Mouse (Mus musculus): Measurements from ENCODE around the gene Galnt17. TPM values are rescaled to one million over a fixed set of nuclear protein-coding genes. Genes with fewer than 3 reads are reported as not detected.

The Galnt17 gene
- polyA plus RNA-seq, 1 experiment from 2014 or later = 1.2 TPM

GRCm38 (mm10) chr5:131096824-131097223 is 211.5 kb downstream of the Galnt17 start:
- H3K27me3 ChIP-seq (ENCODE audit: low read depth, poor library complexity, severe bottlenecking) = no peaks in the 10 kb centered on the region

GRCm38 (mm10) chr5:131095635-131096034 is 212.7 kb downstream of the Galnt17 start:
- Histone ChIP-seq H3K36me3 (no peaks in the 10 kb centered on the region), H3K9me3 (replicated peaks) (peaks cover 10% of the 10 kb centered on the region; the same call in 1 of the 2 replicates), H3K27me3 (ENCODE audit: low read depth, poor library complexity, severe bottlenecking) (no peaks in the 10 kb centered on the region), H3K4me1 (no peaks in the 10 kb centered on the region), H3K27ac (replicated peaks) (no peak overlapping the region), H3K4me3 (no peak overlapping the region)
- 86% methylated on average over 1 of the region's 1 CpGs for WGBS
- DNase-seq (ENCODE audit: low spot score) = no peak

More at GRCm38 (mm10) chr5:131096824-131097223, 211.5 kb downstream of the Galnt17 start:
- DNase-seq (ENCODE audit: low spot score) = no peak
- no peaks in the 10 kb centered on the region for H3K36me3 ChIP-seq
- 89% methylated on average over 4 of the region's 4 CpGs for WGBS
- no peak overlapping the region for H3K4me3 ChIP-seq
- H3K27ac ChIP-seq (replicated peaks) = no peak overlapping the region
- H3K4me1 ChIP-seq = no peaks in the 10 kb centered on the region
- H3K9me3 ChIP-seq (replicated peaks) = peaks cover 10% of the 10 kb centered on the region; the same call in 1 of the 2 replicates

- no peaks in the 10 kb centered on the region for H3K36me3 ChIP-seq
- H3K9me3 ChIP-seq (replicated peaks) = peaks cover 10% of the 10 kb centered on the region; the same call in 1 of the 2 replicates
- H3K27me3 ChIP-seq (ENCODE audit: low read depth, poor library complexity, severe bottlenecking) = no peaks in the 10 kb centered on the region
- DNase-seq (ENCODE audit: low spot score) = no peak
- no peaks in the 10 kb centered on the region for H3K4me1 ChIP-seq
- H3K27ac ChIP-seq (replicated peaks) = no peak overlapping the region
- H3K4me3 ChIP-seq = no peak overlapping the region
- 67% methylated on average over 1 of the region's 1 CpGs for WGBS
Observed at GRCm38 (mm10) chr5:131094771-131095170, 213.5 kb downstream of the Galnt17 start.

GRCm38 (mm10) chr5:131094138-131094537 is 214.2 kb downstream of the Galnt17 start:
- no peak overlapping the region for H3K4me3 ChIP-seq
- 86% methylated on average over 6 of the region's 6 CpGs for WGBS
- no peak for DNase-seq (ENCODE audit: low spot score)

GRCm38 (mm10) chr5:131089876-131090275 is 218.4 kb downstream of the Galnt17 start:
- Histone ChIP-seq H3K9me3 (replicated peaks) (no peaks in the 10 kb centered on the region), H3K27me3 (ENCODE audit: low read depth, poor library complexity, severe bottlenecking) (no peaks in the 10 kb centered on the region), H3K4me3 (no peak overlapping the region), H3K36me3 (no peaks in the 10 kb centered on the region), H3K4me1 (no peaks in the 10 kb centered on the region), H3K27ac (replicated peaks) (no peak overlapping the region)
- 84% methylated on average over 8 of the region's 8 CpGs for WGBS
- DNase-seq (ENCODE audit: low spot score) = no peak

More at GRCm38 (mm10) chr5:131094138-131094537, 214.2 kb downstream of the Galnt17 start:
- H3K27ac ChIP-seq (replicated peaks) = no peak overlapping the region
- no peaks in the 10 kb centered on the region for H3K36me3 ChIP-seq
- H3K27me3 ChIP-seq (ENCODE audit: low read depth, poor library complexity, severe bottlenecking) = no peaks in the 10 kb centered on the region
- no peaks in the 10 kb centered on the region for H3K4me1 ChIP-seq
- peaks cover 10% of the 10 kb centered on the region; the same call in 1 of the 2 replicates for H3K9me3 ChIP-seq (replicated peaks)

- no peaks in the 10 kb centered on the region for H3K27me3 ChIP-seq (ENCODE audit: low read depth, poor library complexity, severe bottlenecking)
- H3K36me3 ChIP-seq = no peaks in the 10 kb centered on the region
- H3K9me3 ChIP-seq (replicated peaks) = no peaks in the 10 kb centered on the region
- 0 out of 2 replicates have a peak overlapping the region, but pooled peaks have one; percentile 28 for H3K27ac ChIP-seq (replicated peaks)
- DNase-seq (ENCODE audit: low spot score) = no peak
- H3K4me1 ChIP-seq = no peaks in the 10 kb centered on the region
- 80% methylated on average over 11 of the region's 11 CpGs for WGBS
- no peak overlapping the region for H3K4me3 ChIP-seq
Observed at GRCm38 (mm10) chr5:131088866-131089265, 219.4 kb downstream of the Galnt17 start.

GRCm38 (mm10) chr5:131083072-131083657 is 225.1 kb downstream of the Galnt17 start:
- no peak overlapping the region for H3K4me3 ChIP-seq
- peak overlapping the region; percentile 13; the same call in 1 of the 2 replicates for H3K27ac ChIP-seq (replicated peaks)
- DNase-seq (ENCODE audit: low spot score) = peak; percentile 14
- no peaks in the 10 kb centered on the region for H3K9me3 ChIP-seq (replicated peaks)
- no peaks in the 10 kb centered on the region for H3K36me3 ChIP-seq
- 64% methylated on average over 14 of the region's 14 CpGs for WGBS
- 0 out of 2 replicates have a peak, but pooled peaks cover 8% of the 10 kb centered on the region for H3K4me1 ChIP-seq
- H3K27me3 ChIP-seq (ENCODE audit: low read depth, poor library complexity, severe bottlenecking) = no peaks in the 10 kb centered on the region

- Histone ChIP-seq H3K27ac (replicated peaks) (no peak overlapping the region), H3K4me3 (no peak overlapping the region), H3K27me3 (ENCODE audit: low read depth, poor library complexity, severe bottlenecking) (no peaks in the 10 kb centered on the region), H3K36me3 (no peaks in the 10 kb centered on the region), H3K4me1 (no peaks in the 10 kb centered on the region), H3K9me3 (replicated peaks) (no peaks in the 10 kb centered on the region; the same call in 1 of the 2 replicates)
- 33% methylated on average over 1 of the region's 1 CpGs for WGBS
- no peak for DNase-seq (ENCODE audit: low spot score)
Observed at GRCm38 (mm10) chr5:131077682-131078081, 230.6 kb downstream of the Galnt17 start.

- no peaks in the 10 kb centered on the region for H3K4me1 ChIP-seq
- no peak for DNase-seq (ENCODE audit: low spot score)
- no peaks in the 10 kb centered on the region; the same call in 1 of the 2 replicates for H3K9me3 ChIP-seq (replicated peaks)
- H3K36me3 ChIP-seq = no peaks in the 10 kb centered on the region
- no peak overlapping the region for H3K4me3 ChIP-seq
- no peaks in the 10 kb centered on the region for H3K27me3 ChIP-seq (ENCODE audit: low read depth, poor library complexity, severe bottlenecking)
- H3K27ac ChIP-seq (replicated peaks) = no peak overlapping the region
- 92% methylated on average over 7 of the region's 7 CpGs for WGBS
Observed at GRCm38 (mm10) chr5:131075795-131076194, 232.5 kb downstream of the Galnt17 start.

- H3K4me1 ChIP-seq = no peaks in the 10 kb centered on the region
- no peaks in the 10 kb centered on the region for H3K36me3 ChIP-seq
- H3K27ac ChIP-seq (replicated peaks) = no peak overlapping the region
- H3K9me3 ChIP-seq (replicated peaks) = no peaks in the 10 kb centered on the region; the same call in 1 of the 2 replicates
- no peaks in the 10 kb centered on the region for H3K27me3 ChIP-seq (ENCODE audit: low read depth, poor library complexity, severe bottlenecking)
- H3K4me3 ChIP-seq = no peak overlapping the region
- WGBS = 92% methylated on average over 4 of the region's 4 CpGs
- no peak for DNase-seq (ENCODE audit: low spot score)
Observed at GRCm38 (mm10) chr5:131074295-131074694, 234.0 kb downstream of the Galnt17 start.

- H3K27me3 ChIP-seq (ENCODE audit: low read depth, poor library complexity, severe bottlenecking) = no peaks in the 10 kb centered on the region
- 88% methylated on average over 6 of the region's 6 CpGs for WGBS
- no peaks in the 10 kb centered on the region for H3K4me1 ChIP-seq
- no peak overlapping the region for H3K27ac ChIP-seq (replicated peaks)
- DNase-seq (ENCODE audit: low spot score) = no peak
- no peaks in the 10 kb centered on the region for H3K36me3 ChIP-seq
- no peaks in the 10 kb centered on the region for H3K9me3 ChIP-seq (replicated peaks)
- H3K4me3 ChIP-seq = no peak overlapping the region
Observed at GRCm38 (mm10) chr5:131065174-131065573, 243.1 kb downstream of the Galnt17 start.

- no peaks in the 10 kb centered on the region for H3K9me3 ChIP-seq (replicated peaks)
- H3K4me3 ChIP-seq = no peak overlapping the region
- H3K27ac ChIP-seq (replicated peaks) = no peak overlapping the region
- no peaks in the 10 kb centered on the region for H3K36me3 ChIP-seq
- peaks cover 6% of the 10 kb centered on the region for H3K4me1 ChIP-seq
- WGBS = 24% methylated on average over 4 of the region's 4 CpGs
- no peaks in the 10 kb centered on the region for H3K27me3 ChIP-seq (ENCODE audit: low read depth, poor library complexity, severe bottlenecking)
- DNase-seq (ENCODE audit: low spot score) = no peak
Observed at GRCm38 (mm10) chr5:131048505-131048904, 259.8 kb downstream of the Galnt17 start.

- DNase-seq (ENCODE audit: low spot score) = no peak
- H3K36me3 ChIP-seq = no peaks in the 10 kb centered on the region
- no peaks in the 10 kb centered on the region for H3K4me1 ChIP-seq
- H3K9me3 ChIP-seq (replicated peaks) = no peaks in the 10 kb centered on the region
- no peaks in the 10 kb centered on the region for H3K27me3 ChIP-seq (ENCODE audit: low read depth, poor library complexity, severe bottlenecking)
- no peak overlapping the region for H3K27ac ChIP-seq (replicated peaks)
- no peak overlapping the region for H3K4me3 ChIP-seq
Observed at GRCm38 (mm10) chr5:131043130-131043529, 265.2 kb downstream of the Galnt17 start.

Data from midbrain, embryonic 10.5 days (tissue).